Comparison of ENCODE assay signal across 7 mouse cellular contexts in the genomic region with DNA sequence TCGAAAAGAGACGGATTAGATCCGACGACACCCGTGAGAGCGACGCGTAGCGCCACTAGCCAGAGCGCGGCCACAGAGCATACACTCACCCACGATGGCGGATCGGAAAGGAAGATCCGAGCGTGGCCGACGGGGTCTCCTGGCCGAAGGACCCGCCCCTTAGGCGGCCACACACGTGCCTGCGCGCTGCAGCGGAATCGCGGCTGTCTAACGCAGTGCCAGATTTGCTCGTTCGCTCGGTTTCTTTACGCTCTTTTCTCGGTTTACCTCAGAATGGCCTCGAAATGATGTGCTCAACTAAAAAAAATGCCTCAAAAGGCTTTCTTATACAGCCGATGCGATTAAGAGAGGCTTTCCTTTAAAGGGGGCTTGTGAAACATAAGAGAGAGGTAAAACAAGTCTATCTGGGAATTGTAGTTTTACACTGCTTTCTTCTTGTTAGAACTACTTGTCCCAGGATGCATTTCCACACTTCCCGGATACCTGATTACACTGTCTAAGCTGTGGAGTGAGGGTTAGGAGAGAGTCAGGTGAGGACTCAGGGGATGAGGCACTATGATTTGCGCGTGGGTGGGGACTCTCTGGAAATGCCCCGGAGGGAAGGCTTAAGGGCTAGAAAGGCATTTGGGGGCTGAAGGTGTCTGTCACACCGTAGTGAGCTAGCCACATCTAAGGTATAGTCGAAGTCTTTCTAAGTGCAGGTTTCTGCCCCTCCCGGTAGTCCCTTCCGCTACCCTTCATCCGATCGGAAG. TPM values are rescaled to one million over a fixed set of nuclear protein-coding genes. Genes with fewer than 3 reads are reported as not detected.
DNase-seq lines count a peak whose midpoint lies in the region; ATAC-seq lines count a peak whose summit lies in the region.

A gene (plus strand): TSS at position 199 of the 752 bp plus-strand sequence.
A gene (minus strand): TSS at position 358 of the 752 bp plus-strand sequence.

- H3K36me3 ChIP-seq in embryonic facial prominence, embryonic 12.5 days, result peaks cover 27% of the 10 kb centered on the region
- H3K36me3 ChIP-seq in limb, embryonic 11.5 days (ENCODE audit: control insufficient read depth, insufficient read depth, low read length), result peaks cover 5% of the 10 kb centered on the region; the same call in 1 of the 2 replicates
- H3K36me3 ChIP-seq in midbrain, embryonic 14.5 days (ENCODE audit: control insufficient read depth, insufficient read depth, low read length), result peaks cover 30% of the 10 kb centered on the region

- H3K9me3 ChIP-seq in embryonic facial prominence, embryonic 12.5 days, result no peaks in the 10 kb centered on the region
- no peaks in the 10 kb centered on the region for H3K9me3 ChIP-seq in limb, embryonic 11.5 days (ENCODE audit: control insufficient read depth, low read length)
- H3K9me3 ChIP-seq in midbrain, embryonic 14.5 days (ENCODE audit: control insufficient read depth, low read length), result no peaks in the 10 kb centered on the region

- WGBS in embryonic facial prominence, embryonic 12.5 days, result under 1% methylated on average over 46 of the region's 46 CpGs
- WGBS in limb, embryonic 11.5 days, result under 1% methylated on average over 46 of the region's 46 CpGs
- under 1% methylated on average over 46 of the region's 46 CpGs for WGBS in midbrain, embryonic 14.5 days

- H3K27ac ChIP-seq in embryonic facial prominence, embryonic 12.5 days, result peak within 1 kb of the TSS; percentile 83
- peak within 1 kb of the TSS; percentile 68 for H3K27ac ChIP-seq in limb, embryonic 11.5 days (replicated peaks; ENCODE audit: low read depth, low read length)
- H3K27ac ChIP-seq in midbrain, embryonic 14.5 days (replicated peaks; ENCODE audit: low read depth, low read length), result peak within 1 kb of the TSS; percentile 72

- peak within 1 kb of the TSS; percentile 80 for H3K4me3 ChIP-seq in embryonic facial prominence, embryonic 12.5 days
- peak within 1 kb of the TSS; percentile 70 for H3K4me3 ChIP-seq in limb, embryonic 11.5 days (ENCODE audit: low read depth, low read length)
- H3K4me3 ChIP-seq in midbrain, embryonic 14.5 days (replicated peaks; ENCODE audit: low read depth, low read length), result peak within 1 kb of the TSS; percentile 75

- H3K4me1 ChIP-seq in embryonic facial prominence, embryonic 12.5 days, result peaks cover 8% of the 10 kb centered on the region; the same call in 1 of the 2 replicates
- H3K4me1 ChIP-seq in limb, embryonic 11.5 days (ENCODE audit: control insufficient read depth, insufficient read depth, low read length), result no peaks in the 10 kb centered on the region
- H3K4me1 ChIP-seq in midbrain, embryonic 14.5 days (ENCODE audit: control insufficient read depth, insufficient read depth, low read length), result peaks cover 9% of the 10 kb centered on the region; the same call in 1 of the 2 replicates

- peak within 1 kb of the TSS; percentile 60 for H3K4me2 ChIP-seq in embryonic facial prominence, embryonic 12.5 days (replicated peaks)
- peak within 1 kb of the TSS; percentile 65 for H3K4me2 ChIP-seq in limb, embryonic 11.5 days (ENCODE audit: low read depth, severe bottlenecking)
- peak within 1 kb of the TSS; percentile 77 for H3K4me2 ChIP-seq in midbrain, embryonic 14.5 days (ENCODE audit: low read length)

- no peaks in the 10 kb centered on the region for H3K27me3 ChIP-seq in embryonic facial prominence, embryonic 12.5 days
- no peaks in the 10 kb centered on the region for H3K27me3 ChIP-seq in limb, embryonic 11.5 days (ENCODE audit: control insufficient read depth, insufficient read depth, low read length)
- H3K27me3 ChIP-seq in midbrain, embryonic 14.5 days (ENCODE audit: control insufficient read depth, insufficient read depth, low read length), result no peaks in the 10 kb centered on the region

- H3K9ac ChIP-seq in embryonic facial prominence, embryonic 12.5 days, result peak within 1 kb of the TSS; percentile 93
- H3K9ac ChIP-seq in limb, embryonic 11.5 days (ENCODE audit: low read length), result peak within 1 kb of the TSS; percentile 95
- H3K9ac ChIP-seq in midbrain, embryonic 14.5 days (replicated peaks; ENCODE audit: low read length), result peak within 1 kb of the TSS; percentile 82

- ATAC-seq in embryonic facial prominence, embryonic 12.5 days (ENCODE audit: insufficient number of reproducible peaks, insufficient read depth, low FRiP score, low TSS enrichment), result peak; percentile 97
- ATAC-seq in limb, embryonic 11.5 days (ENCODE audit: insufficient number of reproducible peaks, low FRiP score, low TSS enrichment, low read depth), result peak; percentile 97
- peak; percentile 98 for ATAC-seq in midbrain, embryonic 14.5 days (ENCODE audit: low FRiP score, low TSS enrichment)

- peak; percentile 95 for DNase-seq in adrenal gland, postnatal 25 days
- peak; percentile 99 for DNase-seq in heart, adult 11 months
- DNase-seq in kidney, adult 18-20 months, result peak; percentile 96
- peak; percentile 95 for DNase-seq in limb, embryonic 11.5 days (ENCODE audit: low spot score)
- DNase-seq in midbrain, embryonic 14.5 days, result peak; percentile 96
- peak; percentile 84 to 96 for DNase-seq in spleen, adult 18-20 months

RNA-seq across cellular contexts. Expression of the first gene that starts in this region (rescaled TPM):
- total RNA-seq in adrenal gland, postnatal 25 days (2021), result 0.58 and 0.95 TPM in 2 replicates
- 0.19 TPM in 1 of 2 replicates, not detected in the other for polyA plus RNA-seq in embryonic facial prominence, embryonic 12.5 days (2016; fragmentation: Nextera tagmentation; extraction: Ambion mirVana)
- polyA plus RNA-seq in limb, embryonic 11.5 days (2014; fragmentation: Nextera tagmentation; extraction: Ambion mirVana), result 0.31 and 0.33 TPM in 2 replicates
- polyA plus RNA-seq in midbrain, embryonic 14.5 days (2014; fragmentation: Nextera tagmentation; extraction: Ambion mirVana), result 0.12 and 0.16 TPM in 2 replicates

RNA-seq across cellular contexts. Expression of the second gene that starts in this region (rescaled TPM):
- 668 and 821 TPM in 2 replicates for total RNA-seq in adrenal gland, postnatal 25 days (2021)
- 1,086 and 1,101 TPM in 2 replicates for polyA plus RNA-seq in embryonic facial prominence, embryonic 12.5 days (2016; fragmentation: Nextera tagmentation; extraction: Ambion mirVana)
- 1,249 and 1,252 TPM in 2 replicates for polyA plus RNA-seq in limb, embryonic 11.5 days (2014; fragmentation: Nextera tagmentation; extraction: Ambion mirVana)
- 695 and 718 TPM in 2 replicates for polyA plus RNA-seq in midbrain, embryonic 14.5 days (2014; fragmentation: Nextera tagmentation; extraction: Ambion mirVana)

Comparison
In these comparisons a context has a peak if more than half of its experiments do, and no peak if none do; other contexts are left out.
1. Peak in every context shown above with its lines: DNase-seq, ATAC-seq, H3K4me3 ChIP-seq and H3K27ac ChIP-seq.